Mouse (Mus musculus): ENCODE measurements at regions not wholly inside any gene's neighbourhood (a gene's known extent, or its start where the extent isn't known, plus 50 kb on each side); places are given as distances from the start of the nearest gene placed in this dataset.

DNA sequence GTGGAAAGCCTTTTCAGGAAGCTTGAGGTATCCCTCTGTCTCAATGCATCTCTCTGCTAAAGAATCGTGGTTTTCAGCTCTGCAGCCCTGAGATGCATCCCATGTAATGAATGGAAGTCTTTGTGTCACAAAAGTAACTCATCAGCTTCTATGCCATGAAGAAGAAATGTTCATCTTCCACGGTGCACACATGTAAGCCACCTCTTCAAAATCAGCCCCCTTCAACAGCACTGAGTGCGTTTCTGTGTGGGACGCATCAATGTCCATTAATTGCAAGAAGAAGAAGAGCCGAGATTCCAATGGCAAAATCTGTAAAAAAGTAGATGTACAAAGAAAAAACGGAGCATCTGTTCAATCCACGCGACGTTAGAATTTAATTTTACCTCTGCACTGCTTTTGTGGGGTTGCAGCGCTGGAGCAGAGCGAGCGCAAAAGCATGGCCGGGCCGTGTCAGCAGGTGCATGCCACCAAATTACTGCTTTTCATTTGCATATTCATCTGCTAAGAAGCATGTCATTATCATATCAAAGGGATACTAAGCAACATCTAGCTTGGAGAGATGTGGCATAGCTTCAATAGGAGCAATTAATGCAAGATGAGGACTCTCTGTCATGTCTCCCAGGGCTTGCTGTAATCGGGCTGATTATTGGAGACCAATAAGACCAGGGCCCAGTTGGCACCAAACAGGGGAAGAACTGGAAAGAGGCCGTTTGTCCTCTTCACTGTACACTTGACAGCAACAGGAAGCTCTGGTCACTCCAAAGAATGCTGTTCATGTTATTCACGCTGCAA lies 185.0 kb upstream of the Sox2 start:
- no peak for DNase-seq (ENCODE audit: low read depth)

DNA sequence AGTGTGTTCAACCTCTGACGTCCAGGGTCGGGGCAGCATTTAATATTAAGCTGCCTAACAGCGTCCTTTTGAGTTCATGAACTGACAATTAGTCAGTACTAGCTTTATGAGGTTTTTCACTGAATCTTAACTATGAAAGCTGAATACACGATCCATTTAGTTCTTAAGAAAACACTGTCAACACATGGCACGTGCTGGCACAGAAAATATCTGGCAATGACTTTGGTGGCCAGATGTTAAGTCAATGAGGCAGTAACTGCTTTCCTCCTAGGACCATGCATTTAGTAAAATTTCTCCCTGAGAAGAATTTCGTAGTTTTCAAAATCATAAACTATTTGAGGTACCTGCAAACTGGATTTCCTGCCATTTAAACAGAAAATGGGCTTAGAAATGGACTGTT lies 191.4 kb upstream of the Sox2 start:
- DNase-seq (ENCODE audit: low read depth) = no peak

DNA sequence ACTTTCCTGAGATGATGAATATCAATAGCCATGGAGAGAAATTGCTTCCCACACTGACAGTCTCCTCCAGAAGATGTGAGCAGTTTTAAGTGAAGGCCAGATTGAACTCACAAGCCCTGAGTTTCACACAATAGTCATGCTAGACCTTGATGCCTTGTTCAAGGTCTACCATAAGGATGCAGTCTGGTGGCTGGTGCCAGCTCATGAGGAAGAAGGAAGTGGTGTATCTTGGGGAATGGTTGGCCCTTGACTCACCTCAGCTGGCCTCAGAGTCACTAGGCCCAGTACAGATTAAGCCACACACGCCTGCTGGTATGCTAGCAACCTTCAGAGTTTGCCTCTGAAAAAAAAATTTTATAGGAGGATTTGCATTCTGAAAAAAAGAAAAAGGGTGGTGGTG lies 192.4 kb upstream of the Sox2 start:
- no peak for DNase-seq (ENCODE audit: low read depth)

DNA sequence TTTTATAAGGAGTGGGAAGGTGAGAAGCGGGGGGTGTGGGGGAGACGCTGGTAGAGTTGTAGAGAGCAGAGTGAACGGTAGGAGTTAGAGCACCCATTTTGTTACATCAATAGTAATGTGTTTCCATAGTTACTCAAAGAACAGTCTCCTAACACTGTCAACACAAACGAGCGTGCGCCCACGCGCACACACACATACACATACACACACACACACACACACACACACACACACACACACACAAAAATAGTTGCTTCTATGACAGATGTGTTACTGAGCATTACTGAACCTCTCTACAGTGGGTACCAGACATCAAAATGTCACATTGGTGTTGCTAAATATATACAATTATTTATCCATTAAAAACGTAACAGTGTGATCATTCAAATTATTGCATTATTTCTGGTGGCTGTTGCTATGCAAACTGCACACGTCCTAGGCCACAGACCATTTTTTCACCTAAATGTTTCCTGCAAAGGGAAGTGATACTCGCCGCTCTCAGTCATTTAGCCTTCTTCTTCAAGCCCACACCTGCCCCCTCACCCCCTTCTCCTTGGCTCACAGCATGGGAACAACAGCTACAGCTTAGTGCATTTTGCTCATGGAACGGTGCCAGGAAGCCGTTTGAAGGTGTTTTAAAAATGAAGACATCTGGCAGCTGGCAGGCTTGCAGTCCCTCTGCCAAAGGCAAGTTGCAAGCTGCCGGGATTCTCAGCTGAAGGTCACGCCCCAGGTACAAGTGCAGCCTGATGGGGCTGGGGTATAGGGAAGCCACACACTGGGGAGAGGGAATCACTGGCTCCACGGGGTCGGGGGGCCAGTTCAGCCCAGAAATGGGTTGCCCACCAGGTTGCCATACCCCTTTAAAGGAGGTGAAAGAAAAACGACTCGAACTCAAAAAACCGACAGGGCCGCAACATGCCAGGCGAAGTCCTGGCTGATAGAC lies 193.4 kb upstream of the Sox2 start:
- DNase-seq (ENCODE audit: low read depth) = no peak

DNA sequence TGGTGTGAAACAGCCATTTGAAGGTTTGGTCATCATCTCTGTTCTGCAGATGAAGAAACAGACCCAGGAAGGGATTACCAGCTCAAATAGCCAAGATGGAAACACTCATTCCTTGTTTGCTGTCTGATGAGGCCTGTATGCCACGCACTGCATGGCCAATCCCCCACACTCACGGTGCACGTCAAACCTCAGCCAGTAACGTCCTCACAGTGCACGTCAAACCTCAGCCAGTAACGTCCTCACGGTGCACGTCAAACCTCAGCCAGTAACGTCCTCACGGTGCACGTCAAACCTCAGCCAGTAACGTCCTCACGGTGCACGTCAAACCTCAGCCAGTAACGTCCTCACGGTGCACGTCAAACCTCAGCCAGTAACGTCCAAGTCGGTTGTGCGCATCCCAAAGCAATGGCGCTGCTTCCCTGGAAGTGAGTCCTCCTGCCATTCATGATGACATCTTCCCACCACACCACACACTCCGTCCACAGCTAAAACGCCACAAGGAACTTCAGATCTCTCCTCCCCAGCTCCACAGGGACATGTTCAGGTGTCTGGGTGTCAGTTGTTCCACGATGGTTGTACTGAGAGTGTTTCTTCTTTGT lies 196.1 kb upstream of the Sox2 start:
- no peak for DNase-seq (ENCODE audit: low read depth)

DNA sequence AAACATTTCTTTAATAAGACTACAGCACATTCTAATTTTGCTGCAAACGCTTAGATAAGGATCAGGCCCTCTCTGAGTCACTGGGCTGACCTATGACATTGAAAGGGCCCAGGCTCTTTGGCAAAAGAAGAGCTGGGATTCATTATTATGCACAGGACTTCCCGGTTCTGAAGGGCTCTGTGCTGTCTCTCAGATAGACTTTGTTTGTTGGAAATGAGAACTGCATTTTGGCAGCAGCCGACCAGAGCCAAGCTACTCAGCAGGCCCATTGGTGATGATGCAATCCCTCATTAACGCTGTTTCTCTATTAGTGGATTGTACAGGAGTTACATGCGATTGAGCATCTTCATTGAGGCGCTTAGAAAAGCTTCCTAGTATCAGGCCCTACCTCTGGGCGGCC lies 204.9 kb upstream of the Sox2 start:
- no peak for DNase-seq (ENCODE audit: low read depth)

DNA sequence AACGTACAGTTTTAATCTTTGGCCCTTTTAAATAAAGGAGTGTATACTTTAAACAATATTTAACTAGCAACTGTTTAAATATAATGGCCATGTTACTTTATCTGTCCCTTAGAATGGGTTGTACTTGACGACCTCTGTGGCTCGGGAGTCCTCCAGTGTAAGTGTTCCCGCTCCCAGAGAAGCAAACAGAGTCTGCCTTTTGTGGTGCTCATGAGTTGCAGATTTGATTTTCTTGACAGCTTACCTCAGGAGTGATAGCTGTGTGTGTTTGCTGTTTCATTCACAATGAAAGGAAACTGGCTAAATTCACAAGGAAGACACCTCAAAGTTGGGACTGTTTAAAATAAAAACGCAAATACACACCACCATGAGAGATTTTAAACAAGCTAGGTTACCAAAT lies 205.4 kb upstream of the Sox2 start:
- DNase-seq (ENCODE audit: low read depth) = no peak

DNA sequence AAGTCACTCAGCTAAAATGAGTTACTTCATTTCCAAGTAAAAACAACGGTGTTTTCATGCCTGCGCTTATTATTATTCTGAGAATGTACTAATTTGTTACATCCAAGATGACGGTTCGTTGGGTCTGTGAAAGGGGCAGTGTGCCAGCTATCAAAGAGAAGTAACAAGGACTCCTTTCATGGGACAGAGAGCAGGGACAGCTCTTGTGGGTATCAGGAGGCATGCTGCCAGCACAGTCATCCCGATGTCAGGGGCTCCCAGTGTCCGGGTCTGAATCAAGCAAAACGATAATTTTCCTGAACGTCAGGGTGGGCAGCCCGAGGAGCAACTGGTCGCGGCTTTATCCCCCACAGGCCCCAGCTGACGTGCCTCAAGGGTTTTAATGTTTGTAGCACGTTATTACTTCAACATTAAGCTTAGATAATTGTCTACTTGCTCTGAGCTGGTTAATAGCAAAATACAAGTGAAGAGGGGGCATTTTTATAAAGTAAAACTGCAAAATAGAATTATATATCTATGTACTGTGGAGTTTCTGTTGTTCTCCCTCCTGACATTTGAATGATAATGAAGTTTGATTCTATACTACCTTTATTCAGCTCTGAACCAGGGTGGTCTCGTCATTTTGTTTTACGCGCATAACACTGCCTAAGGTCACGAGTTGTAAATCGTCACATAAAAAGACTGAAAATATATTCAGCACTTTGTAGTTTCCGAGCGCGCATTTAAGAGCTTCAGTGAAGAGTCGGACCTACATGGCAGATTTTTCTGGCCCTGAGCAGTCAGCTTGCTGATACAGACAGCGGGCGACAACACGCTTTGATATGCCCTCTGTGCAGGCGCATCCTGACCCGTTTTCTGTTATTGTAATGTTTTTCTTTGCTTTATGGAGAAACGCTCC lies 206.2 kb upstream of the Sox2 start:
- no peak for DNase-seq (ENCODE audit: low read depth)

DNA sequence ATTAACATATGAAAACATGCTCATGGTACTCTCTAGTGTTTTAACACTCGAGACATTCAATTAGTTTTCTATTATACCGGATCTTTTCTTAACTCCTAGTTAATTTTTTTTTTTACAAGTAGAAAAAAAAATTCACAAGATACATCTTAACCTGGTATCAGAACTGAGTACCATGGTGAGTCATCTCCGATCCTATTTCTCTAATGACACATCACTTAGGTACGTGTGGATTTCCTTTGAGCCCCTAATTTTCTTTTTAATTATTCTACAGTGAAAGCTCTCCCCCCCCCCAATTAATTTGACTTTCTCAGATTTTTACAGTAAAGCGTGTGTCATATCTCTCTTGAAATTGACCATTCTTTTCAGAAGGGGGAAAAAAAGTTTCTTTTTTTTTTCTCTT lies 206.9 kb upstream of the Sox2 start:
- DNase-seq (ENCODE audit: low read depth) = no peak

DNA sequence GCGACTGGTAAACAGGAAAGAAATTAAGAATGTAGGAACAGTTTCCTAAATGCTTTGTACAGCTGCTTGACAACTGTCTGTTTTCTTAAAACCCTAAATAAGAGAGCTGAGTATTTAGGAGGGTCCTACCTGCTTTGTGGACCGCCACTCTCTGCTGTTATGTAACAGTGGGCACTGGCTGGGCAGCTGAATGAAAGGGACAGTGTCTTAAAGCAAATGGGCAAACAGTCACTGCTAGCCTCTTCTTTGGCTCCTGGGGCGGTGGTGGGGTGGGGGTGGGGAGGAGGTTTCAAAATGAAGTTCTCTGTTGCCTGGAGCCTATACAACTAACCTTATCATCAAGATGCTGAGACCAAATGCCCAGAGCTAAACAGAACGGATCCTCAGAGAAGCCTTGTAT lies 208.4 kb upstream of the Sox2 start:
- no peak for DNase-seq (ENCODE audit: low read depth)

DNA sequence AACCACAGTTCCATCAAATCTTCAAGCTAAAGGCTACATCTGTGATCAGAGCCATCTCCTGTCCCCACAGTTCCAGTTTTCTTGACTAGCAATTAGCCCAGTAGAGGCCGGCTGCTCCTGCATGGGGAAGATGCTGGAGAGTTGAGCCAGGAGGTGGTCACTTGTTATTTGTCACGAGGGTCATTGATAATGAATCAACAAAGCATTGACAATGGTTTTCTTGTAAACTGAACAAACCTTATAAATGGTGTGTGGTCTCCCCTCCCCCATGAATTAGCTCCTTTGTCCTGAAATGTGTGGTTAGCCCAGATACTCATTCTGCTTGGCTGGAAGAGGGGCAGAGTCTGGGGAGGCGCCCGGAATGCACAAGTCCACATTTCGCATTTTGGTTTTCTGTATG lies 208.9 kb upstream of the Sox2 start:
- no peak for DNase-seq (ENCODE audit: low read depth)

DNA sequence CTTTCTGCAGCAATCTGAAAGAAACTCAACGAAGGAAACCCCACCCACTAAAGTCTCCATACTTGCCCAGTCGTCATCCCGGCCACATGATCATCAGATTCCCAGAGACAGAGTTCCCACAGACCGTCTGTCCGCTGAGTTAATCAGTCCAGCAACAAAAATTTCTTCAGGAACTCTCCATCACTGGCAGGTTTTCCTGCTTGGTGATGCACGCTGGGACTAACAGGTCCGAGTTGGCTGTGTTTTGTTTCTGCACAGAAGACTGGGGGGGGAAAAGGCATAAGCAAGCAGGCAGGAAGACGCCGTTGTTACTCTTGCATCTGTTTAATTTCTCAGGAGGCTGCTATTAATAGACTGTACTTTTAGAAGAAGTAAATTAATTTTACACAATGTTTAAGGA lies 215.3 kb upstream of the Sox2 start:
- no peak for DNase-seq (ENCODE audit: low read depth)

DNA sequence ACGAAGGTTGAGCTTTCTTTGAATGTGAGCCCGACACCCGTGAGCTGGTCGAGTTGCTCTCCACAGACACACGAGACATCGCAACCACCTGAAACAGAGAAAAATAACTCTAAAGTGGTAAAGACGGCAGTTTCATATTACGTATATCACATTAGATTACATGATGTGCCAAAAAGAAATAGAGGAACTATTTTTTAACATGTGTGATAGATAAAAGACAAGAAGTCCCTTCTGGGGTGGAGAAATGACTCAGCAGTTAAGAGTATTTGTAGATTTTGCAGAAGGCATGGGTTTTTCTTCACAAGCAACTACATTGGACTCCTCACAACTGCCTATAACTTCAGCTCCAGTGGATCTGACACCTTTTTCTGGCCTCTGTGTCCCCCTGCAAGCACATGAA lies 222.2 kb upstream of the Sox2 start:
- DNase-seq (ENCODE audit: low read depth) = no peak

DNA sequence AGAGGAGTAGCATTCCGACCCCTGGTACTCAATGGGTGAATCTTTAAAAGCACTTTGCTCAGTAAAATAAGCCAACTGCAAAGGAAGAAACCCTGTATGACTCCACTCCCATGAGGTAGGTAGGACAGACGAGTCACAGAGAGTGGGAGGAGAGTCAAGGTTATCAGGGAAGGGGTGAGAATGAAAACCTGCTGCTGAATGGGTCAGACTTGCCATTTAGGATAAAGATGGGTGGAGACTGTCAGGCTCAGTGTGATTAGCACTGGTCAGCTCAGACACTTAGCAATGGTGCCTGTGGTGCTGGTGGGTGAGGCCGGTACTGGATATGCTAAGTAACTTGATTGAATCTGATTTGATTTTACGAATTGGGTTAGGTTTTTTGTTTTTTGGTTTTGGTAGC lies 222.7 kb upstream of the Sox2 start:
- no peak for DNase-seq (ENCODE audit: low read depth)

DNA sequence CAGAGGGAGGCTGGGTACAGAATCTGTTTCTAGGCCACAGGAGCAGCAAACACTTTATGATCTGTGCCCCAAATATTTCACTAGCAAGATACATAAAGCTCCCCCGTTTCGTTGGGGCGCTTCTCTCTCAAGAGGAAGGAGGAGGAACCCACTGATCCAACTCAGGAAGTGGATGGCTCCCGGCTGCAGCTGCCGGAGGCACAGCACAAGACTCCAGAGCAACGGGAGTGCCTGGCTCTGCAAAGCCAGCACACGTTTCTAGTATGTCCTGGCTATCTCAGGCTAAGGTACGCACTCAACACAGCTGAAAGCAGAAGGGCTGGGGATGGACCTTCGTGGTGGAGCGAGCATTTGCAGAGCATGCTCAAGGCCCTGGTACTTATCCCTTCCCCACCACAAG lies 223.2 kb upstream of the Sox2 start:
- no peak for DNase-seq (ENCODE audit: low read depth)

DNA sequence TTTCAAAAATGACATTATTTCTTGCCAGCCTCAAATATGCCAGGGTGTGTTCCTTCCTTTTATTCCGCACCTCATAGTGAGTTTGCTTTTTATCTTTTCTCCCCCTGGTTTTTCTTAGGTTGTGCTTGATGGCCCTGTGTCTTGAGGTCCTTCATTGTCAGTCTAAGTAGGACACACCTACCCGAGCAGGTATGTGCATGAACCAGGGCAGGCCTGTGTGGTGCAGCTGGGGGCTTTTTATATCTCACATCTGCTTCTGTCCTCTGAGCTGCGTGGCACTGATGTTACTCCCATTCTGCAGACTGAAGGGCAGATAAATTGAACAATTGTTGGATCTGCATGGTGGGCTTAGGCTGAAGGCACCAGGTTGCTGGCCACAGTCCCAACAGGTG lies 238.3 kb upstream of the Sox2 start:
- DNase-seq (ENCODE audit: low read depth) = no peak

DNA sequence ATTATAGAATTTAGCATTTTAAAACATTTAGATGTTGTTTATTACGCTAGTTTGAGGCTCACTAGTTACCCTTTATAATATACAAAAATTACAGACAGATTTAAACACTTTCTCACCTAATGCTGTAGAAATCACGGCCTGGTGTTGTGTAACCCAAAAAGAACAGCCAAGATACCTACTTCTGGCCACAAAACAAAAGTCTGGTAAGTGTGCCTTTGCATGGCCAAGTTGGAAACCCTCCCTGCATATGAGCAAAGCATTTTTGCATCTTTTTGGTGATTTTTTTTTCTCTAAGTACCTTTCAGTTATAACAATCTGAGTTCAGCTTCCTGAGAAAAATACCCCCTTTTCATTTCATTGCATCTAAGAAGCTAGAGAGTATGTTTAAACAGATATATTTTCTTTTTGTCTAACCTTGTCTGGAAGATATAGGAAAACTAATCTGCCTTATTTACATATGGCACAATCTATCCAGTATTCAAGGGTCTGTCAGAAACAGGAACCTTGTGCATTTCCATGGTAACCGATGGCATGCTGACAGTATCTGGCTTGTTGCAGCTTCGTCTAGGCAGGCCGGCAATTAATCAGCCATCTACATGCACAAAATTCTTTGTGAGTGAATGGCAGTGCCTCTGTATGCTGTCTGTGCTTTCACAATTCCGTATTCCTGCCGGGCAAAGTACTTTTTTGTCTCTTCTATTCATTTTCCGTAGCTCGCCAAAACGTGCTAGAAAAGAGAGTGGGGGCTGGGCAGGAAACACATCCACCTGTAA lies 238.9 kb upstream of the Sox2 start:
- peak; percentile 11 for DNase-seq (ENCODE audit: low read depth)

DNA sequence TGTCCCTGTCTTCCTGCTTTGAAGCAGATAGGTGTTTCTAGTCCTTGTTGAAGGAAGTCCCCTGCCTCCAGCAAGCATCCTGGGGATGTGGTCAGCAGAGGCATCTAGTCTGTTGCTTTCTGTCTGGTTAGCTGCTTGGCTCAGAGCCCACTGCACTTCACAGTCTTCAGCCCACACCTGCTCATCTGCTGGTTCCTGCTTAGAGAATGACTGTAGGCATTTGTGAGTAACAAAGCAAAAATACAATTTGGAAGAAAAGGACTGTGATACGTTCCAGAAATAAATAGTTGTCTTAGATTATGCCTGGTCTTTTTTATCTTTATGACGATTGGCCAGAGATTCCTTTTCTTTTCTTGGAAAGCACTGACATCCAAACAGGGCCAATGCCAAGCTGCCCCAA lies 246.6 kb upstream of the Sox2 start:
- DNase-seq (ENCODE audit: low read depth) = no peak

DNA sequence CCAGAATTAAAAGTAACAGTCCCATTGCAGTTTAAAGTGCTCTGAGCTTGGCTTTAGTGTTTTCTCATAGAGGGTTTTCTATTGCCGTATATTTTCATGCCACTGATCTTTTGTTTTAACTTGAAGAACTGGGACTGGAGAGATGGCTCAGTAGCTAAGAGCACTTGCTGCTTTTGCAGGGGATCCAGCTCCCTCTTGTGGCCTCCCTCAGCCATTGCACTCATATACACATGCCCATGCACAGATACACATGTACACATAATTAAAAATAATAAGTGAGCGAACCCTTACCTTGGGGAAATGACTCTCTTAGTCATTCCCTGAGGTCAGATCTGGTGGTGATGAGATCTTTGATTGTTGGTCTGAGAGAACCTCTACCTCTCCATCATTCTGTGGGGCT lies 258.9 kb upstream of the Sox2 start:
- DNase-seq (ENCODE audit: low read depth) = no peak

DNA sequence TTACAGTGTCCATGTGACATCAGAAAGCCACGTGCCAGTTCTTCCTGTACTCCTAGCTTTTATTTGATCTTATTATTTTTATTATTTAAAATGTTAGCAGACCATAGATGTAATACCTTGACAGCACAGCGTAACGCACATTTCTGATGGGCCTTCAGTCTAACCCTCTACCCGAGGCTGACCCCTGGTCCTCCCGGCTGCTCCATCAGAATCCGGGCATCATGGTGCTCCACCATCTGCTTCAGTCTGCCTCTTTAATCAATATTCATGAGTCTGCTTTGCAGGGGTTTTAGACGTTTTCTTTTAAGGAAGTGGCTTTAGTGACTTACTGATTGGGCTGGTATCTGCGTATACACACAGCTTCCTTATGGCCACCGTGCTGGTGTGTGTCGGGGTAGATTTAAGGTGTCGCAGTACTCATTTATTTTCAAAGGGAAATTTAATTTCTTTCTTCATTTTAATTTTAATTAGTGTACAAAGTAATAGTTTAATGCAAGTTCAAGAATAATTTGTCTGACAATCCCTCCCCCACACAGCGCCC lies 265.2 kb upstream of the Sox2 start:
- DNase-seq (ENCODE audit: low read depth) = no peak

DNA sequence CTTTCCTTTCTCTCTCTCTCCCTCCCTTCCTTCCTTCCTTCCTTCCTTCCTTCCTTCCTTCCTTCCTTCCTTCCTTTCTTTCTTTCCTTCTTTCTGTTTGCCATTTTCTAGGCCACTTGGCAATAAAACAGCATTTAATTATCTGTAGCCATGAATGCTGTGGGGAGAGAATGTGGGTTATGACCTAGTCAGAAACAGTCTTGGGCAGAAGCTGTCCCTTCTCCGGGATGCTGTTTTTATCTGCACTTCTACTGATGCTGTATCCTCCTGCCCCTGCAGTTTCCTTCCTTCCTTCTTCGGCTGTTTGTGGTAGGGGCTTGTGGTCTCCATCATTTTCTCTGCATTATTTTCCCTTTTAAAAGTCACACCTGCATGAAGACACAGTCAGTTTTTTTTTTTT lies 272.3 kb upstream of the Sox2 start:
- no peak for DNase-seq (ENCODE audit: low read depth)
